Mouse (Mus musculus) left cerebral cortex, adult 18-20 months (tissue): Measurements from ENCODE around the gene AY074887. TPM values are rescaled to one million over a fixed set of nuclear protein-coding genes. Genes with fewer than 3 reads are reported as not detected.
A peak's percentile ranks its signal among the peaks of the same experiment; 100 is the strongest.
"Not testable (repeated sequence)": the region's sequence is repeated elsewhere in the genome, so short reads cannot be mapped to it uniquely, and the experiment has no call there.

Source experiments
- DNase-seq, 2 experiments: peaks; one replicate each; pipeline ENCODE4 v3.0.0; 2021 to 2022; ENCODE audit warnings: low spot score in 2 of 2, mixed read lengths in 1 of 2
- long read RNA-seq, 2 experiments: library from polyadenylated mRNA; stranded (forward); transcript quantifications; one replicate each; pipeline ENCODE4 v2.0.0; 2021
- total RNA-seq, 2 experiments: library from RNA; stranded (reverse); gene quantifications; 2 replicates each; pipeline ENCODE4 v1.2.3; 2021

Gene AY074887
- not detected for total RNA-seq
- long read RNA-seq, experiment 1, result 0 reads
- long read RNA-seq, experiment 2, result 0 reads

DNA sequence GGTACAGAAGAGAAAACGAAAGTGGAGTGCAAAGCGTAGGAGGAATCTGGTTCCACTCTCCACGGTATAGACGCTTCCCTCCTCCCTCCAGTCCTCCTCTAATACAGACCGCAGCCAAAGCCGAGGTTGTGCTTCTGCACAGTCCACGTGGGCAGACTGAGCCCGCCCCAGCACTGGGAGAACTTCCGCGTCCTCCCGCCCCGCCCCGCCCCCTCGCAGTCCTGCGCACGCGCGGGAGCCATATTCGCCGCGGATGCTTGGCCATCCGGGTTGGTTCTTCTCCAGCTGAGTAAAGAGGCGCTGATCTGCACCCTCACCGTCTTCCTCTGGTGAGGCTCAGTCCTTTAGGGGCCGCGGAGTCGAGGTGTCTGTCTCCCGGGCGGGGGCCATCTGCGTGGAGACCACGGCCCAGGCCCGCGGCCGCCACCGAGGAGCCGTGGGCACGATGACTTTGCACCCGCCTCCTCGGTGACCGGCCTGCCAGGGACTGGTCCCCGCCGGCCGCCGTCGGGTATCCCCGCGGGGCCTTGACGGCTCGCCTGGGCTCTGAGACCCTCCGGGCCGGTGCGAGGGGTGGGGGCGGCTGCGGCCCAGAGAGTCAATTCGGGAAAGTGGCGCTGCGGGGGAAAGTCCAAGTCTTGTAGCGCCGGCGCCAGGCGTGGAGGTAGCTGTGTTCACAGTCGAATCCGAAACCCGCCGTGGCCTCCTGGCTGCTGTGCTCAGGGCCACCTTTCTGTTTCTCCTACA, at the start of gene AY074887, which contains the start of gene Psma4:
AY074887 (minus strand) TSS at position 424 of the 747 bp plus-strand sequence.
Psma4 (plus strand) TSS at position 216 of the 747 bp plus-strand sequence.
- DNase-seq, result peak; percentile 85 to 89

DNA sequence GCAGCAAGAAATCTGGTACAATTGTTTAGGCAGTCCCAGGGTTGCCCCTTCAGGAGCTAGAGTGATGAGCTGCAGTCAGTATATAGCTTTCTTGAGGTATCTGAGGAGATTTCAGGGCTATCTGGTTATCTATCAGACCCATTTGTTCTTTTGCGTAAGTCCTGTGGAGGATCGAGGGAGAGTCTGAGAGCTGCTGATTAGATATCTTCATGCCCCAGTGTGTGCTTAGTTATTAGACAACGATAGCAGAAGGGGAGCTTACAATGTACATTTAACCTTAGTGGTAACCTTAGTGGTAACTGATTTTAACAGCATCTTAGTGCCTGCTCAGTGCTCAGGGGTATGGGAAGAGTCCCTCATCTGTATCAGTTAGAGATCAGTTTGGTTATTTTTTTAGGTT, 44.8 kb upstream of the AY074887 start:
- no peak for DNase-seq

- no peak for DNase-seq
These were observed 43.6 kb upstream of the AY074887 start for GRCm38 (mm10) chr9:54994381-54994780.

- no peak for DNase-seq
These were observed 39.6 kb upstream of the AY074887 start for GRCm38 (mm10) chr9:54990362-54990761.

GRCm38 (mm10) chr9:54982401-54982800, 31.6 kb upstream of the AY074887 start:
- DNase-seq, result no peak

GRCm38 (mm10) chr9:54981291-54982191, 30.7 kb upstream of the AY074887 start:
- DNase-seq, result peak in 1 of 2 experiments; percentile 19

DNA sequence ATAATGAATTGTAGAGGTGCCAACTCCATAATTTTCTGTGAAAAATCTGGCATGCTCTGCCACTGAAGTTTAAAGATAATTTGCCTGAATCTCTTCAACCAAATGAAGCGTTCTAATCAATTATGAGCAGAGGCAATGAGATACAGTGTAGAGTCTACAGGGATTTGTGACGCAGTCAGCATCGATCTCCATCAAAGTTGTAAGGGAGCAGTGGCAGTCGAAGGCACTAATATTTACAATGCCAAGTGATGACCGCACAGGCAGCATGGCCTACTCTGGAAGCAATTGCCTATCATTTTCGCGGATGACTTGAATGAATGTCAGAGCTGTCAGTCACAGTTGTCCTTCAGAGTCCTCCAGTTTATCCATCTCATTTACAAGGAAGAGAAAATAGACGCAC, 29.9 kb upstream of the AY074887 start, which contains the start of gene Chrna5:
Chrna5 (plus strand) TSS at position 207 of the 400 bp plus-strand sequence.
- DNase-seq, result no peak

DNA sequence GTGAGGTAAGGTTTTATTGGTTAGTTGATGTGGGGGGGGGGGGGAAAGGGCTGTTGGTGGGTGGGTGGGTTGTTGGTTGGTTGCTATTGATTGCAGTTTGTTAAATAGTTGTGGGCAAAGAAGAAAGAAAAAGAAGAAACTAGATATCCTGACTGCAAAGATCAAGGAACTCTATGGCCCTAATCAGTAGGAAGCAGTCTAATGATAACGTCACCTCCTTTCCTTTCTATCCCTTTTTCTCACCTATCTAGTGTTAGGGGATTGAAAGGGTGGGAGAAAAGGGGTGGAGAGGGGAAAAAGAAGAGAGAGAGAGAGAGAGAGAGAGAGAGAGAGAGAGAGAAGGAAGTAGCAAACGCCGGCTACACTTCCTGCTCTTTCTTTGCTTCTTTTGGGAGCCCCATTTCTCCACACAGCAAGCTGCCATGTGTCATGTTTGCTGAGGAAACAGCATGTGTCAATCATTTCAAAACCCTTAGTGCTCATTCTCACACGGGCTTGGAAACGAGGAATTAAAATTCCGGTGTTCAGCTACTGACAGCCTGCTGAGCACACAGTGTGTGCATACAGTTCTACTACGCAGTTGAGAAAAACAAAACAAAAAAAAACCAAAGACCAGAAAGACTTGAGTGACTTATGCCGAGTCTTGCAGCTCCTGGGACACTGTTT, 19.3 kb upstream of the AY074887 start:
- DNase-seq, result no peak

- no peak for DNase-seq
These were observed 12.9 kb upstream of the AY074887 start for GRCm38 (mm10) chr9:54963669-54964068.

GRCm38 (mm10) chr9:54961059-54961458, 10.3 kb upstream of the AY074887 start:
- no peak for DNase-seq

GRCm38 (mm10) chr9:54950162-54950561, 636 bp downstream of the AY074887 start:
- not testable (repeated sequence) for DNase-seq

DNA sequence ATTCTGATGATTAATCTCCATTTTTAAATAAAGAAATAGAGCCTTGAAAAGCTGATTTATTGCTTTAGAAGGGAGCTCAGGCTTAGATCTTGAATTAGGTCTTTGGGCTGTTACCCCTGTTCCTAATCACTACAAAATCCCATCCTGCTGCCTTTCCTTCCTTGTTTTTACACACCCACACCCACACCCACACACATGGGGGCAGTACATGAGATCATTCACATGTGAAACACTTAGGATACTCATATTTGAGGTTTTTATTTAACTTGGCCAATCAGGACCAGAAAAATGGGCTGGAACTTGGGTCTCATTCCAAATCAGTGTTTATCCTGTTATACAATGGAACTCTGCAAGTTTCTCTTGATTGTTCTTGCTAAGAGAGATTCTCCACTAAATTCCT, 1.3 kb downstream of the AY074887 start:
- no peak for DNase-seq

DNA sequence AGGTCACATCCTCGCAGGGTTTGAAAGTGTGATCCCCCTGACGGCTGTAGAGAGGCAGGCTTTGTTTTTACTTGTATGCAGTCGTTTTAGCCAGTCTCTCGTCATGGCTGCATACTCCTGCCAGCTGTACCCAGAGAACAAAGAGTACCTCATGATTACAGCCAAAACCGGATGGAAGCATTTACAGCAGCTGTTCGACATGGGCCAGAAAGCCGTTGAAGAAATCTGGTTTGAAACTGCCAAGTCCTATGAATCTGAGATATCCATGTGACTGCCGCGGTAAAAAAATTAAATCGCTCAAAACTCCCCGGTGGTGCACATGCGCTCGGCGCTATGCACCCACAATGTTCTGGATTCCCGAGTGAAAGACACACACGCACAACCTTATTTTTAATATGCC, 4.5 kb downstream of the AY074887 start:
- DNase-seq, result no peak

DNA sequence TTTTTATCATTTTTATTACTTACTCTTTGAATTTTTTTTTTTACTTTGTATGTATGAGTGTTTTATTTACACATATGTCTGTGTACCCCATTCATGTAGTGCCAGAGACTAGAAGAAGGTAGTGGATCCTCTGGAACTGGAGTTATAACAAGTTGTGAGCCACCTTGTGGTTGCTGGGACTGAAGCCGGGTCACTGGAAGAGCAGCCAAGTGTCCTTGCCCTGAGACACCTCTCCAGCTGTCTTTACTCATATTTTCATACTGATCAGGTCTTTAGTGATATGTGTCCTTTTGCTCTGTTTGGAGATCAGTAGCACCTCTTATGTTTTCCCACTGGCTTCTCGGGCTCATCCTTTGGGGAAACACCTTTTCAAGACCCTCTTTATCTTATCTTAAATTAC, 6.3 kb downstream of the AY074887 start:
- DNase-seq, result no peak

GRCm38 (mm10) chr9:54942071-54942470, 8.7 kb downstream of the AY074887 start:
- no peak for DNase-seq

- no peak for DNase-seq
These were observed 18.4 kb downstream of the AY074887 start for GRCm38 (mm10) chr9:54932379-54932778.

DNA sequence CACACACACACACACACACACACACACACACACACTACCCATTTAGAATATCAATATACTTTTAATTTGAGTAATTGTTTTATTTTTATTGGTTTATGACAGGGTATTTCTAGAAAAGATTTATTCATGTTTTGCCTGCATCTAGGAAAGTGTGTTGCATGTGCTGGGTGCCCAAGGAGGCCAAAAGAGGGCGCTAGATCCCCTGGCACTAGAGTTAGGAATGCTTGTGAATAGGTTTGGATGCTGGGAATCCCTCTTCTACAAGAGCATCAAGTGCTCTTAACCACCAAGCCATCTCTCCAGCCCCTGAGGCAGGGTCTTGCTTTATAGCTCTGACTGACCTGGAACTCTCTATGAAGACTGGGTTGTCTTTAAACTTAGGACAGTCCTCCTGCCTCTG, 19.0 kb downstream of the AY074887 start:
- DNase-seq, result no peak

DNA sequence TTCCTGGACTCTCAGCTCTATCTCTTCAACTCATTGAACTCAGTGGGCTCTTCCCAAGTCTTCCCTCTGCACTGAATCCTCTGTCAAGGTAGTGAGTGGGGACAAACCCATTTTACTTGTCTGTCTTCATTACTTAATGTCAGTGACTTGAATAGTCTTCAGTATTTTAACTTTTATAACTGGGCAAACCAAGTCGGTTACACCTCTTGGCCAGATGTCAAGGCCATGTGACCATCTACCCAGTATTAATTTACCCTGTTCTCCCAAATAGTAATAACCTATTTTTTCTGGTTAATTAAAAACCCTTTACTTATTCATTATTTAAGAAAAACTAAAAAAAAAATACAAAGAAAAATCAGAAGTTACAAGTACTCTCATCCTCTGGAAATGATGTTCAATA, 20.1 kb downstream of the AY074887 start:
- no peak for DNase-seq

- DNase-seq, result no peak
These were observed 30.9 kb downstream of the AY074887 start for GRCm38 (mm10) chr9:54919946-54920345.

GRCm38 (mm10) chr9:54918781-54919180, 32.0 kb downstream of the AY074887 start:
- DNase-seq, result no peak

GRCm38 (mm10) chr9:54918191-54918590, 32.6 kb downstream of the AY074887 start:
- no peak for DNase-seq
